Mouse (Mus musculus): ENCODE data around the gene Sprn.

Sprn gene

DNA sequence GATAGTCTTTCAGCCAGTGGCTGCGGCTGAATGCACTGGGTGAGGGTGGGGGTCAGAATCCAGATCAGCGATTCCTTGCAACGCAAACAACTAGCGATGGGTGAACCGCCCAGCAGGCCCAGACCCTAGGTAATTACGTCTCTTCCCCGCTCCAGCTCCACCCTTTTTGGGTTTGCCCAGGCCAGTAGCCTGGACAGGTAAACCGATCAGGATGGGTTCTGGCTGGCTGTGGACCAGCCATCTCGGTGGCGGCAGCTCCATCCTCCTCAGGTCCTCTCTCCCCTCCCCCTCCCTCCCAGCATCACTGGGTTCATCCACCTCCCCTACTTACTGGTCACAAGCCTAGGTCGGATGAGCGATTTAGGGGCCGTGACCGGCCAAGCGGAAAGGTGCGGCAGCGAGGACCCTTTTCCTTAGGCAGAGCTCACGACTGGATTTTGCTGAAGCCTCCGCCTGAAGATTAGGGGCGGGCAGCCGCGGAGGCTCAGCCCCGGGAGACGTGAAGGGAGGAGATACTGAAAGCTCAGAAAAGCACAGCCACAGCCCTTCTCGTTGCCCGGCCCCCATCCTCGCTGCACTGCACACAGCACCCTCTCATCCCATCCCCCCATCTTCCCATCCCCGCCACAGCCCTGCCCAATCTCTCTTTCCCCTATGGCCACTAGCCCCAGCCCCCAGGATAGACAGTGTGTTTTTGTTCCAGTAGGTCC is at the start of gene Sprn:
Sprn (minus strand) TSS at position 660 of the 710 bp plus-strand sequence.
- no peak for DNase-seq

- no peak for DNase-seq
Observed at GRCm38 (mm10) chr7:140201090-140201489, 46.4 kb upstream of the Sprn start.

GRCm38 (mm10) chr7:140196002-140196401 is 41.3 kb upstream of the Sprn start:
- DNase-seq, result no peak

GRCm38 (mm10) chr7:140194031-140194430 is 39.4 kb upstream of the Sprn start:
- no peak for DNase-seq

DNA sequence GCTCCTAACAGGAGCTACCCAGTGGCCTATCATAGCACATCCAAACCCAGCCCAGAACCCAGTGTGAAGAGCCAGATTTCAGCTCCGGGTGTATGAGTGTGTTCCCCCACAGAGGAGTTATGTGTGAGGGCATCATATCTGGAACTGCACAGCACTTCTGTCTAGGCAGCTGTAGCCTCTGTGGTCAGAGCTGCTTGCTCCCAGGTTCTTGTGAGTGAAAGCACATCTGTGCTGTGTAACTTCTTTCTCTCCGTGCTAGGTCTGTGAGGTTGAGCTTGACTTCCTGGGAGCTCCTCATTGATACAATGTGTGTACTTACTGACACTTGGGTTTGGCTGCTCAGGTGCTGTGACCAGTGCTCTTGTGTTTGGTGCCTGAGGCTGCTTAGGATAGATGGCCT is 38.2 kb upstream of the Sprn start:
- DNase-seq, result peak; percentile 28

DNA sequence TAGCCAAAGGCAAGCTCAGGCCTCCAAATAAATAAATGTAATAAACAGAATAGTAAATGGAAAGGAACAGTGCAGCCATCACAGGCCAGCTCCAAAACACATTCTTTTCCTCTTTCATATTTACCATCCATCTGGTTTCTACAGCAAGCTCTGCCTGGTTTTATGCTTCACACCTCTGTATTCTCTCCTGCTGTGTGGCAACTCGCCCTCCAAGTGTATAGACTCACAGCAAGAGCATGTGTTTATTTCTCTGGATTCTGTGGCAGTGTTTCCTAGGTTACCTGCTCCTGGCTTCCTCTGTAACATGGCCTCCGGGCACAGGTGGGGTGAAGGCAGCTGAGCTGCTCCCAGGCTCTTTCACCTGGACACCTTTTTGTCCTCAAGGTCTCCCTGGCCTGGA is 37.8 kb upstream of the Sprn start:
- no peak for DNase-seq

GRCm38 (mm10) chr7:140190435-140190834 is 35.8 kb upstream of the Sprn start:
- no peak for DNase-seq

DNA sequence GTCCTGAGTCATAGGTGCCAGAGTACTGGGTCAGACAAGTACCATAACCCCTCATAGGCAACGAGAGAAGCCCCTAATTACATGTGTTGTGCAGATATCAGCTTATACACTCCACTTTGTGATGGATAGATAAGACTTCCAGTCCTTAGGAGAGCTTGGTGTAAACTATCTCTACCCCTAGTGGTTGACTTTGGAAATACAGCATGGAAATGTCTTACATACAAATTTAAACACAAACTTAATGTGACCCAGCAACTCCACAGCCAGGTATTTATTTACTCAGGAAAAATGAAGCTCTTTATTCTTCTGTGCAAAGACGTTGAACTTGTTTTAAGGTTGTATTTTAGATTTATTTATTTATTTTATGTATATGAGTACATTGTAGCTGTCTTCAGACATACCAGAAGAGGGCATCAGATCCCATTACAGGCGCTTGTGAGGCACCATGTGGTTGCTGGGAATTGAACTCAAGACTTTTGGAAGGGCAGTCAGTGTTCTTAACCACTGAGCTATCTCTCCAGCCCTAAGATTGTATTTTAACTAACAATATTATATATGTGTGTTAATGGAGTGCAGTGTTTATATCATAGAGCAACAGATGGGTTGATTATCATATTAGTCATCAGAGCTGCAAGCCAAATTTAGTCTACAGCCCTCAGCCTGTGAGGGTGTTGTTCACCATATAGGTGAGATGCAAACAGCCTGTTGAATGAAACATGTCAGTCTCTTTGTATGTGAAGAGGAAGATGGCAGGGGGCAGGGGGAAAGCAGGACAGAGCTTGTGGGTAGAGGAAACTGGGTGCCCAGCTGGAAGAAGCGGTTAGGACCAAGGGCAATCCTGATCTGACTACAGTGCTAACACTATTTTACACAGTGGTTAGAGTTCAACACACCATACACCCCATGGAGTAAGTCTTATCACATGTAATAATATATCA is 34.0 kb upstream of the Sprn start:
- DNase-seq, result no peak

- DNase-seq, result no peak
Observed at GRCm38 (mm10) chr7:140187721-140188390, 33.2 kb upstream of the Sprn start.

DNA sequence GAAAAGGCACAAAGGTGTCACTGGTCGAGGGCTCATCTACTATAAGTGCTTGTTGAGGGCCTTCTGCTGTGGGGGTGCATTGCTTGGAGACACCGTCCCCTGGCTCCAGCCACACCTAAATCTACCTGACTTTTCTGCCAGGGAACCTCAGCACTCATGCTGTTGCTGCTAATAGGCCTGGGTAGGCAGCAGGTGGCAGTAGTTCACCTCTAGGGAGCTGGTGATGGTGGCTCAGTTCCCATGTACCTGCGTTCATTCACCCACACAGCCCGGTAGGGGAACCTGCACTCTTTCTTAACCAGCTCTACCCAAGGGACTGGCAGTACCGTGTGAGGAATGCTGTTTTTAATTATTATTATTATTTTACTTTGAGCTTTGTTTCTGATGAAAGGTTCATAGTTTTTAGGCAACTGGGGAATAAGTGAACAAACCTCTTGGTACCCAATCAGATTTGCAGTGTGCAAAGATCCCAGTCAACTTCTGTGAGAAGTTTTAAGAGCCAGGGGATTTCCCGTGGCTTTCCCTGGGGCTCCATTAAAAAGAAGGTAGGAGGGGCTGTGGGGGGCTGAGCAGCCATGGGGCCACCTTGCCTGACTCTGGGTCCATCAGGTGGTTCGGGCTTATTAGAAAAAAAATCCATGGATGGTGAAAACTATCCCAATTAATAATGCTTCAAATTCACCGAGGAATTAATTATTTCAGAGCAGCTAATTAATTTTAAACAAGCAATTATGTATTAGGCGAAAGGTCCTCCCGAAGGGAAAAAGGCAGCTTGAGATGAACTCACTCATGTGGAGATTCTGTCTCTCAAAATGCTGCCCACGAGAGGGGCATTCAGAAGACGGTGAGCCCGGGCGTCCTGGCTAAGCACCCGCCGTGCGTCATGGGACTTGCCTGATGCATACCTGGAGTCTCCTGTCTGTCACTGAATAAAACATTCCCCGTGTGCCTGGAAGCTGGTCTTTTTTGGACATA is 32.3 kb upstream of the Sprn start:
- peak; percentile 80 for DNase-seq

- DNase-seq, result no peak
Observed at GRCm38 (mm10) chr7:140184206-140184605, 29.5 kb upstream of the Sprn start.

DNA sequence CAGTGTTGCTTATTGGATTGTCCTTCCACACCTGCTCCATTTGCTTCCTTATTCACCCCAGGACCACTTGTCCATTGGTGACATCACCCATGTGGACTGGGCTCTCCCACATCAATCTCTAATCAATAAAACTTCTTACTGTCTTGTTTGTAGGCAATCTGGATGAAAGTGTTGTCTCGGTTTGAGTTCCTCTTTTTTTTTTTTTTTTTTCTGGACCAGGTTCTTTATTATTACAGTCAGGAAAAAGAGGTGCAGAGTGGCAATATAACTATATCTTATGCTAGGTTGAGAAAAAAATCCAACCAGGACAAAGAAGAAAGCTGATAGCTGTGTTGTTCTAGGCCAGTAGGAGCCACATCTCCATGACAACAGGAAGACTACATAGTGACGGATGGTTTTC is 26.0 kb upstream of the Sprn start:
- DNase-seq, result no peak

- no peak for DNase-seq
Observed at GRCm38 (mm10) chr7:140179176-140179575, 24.5 kb upstream of the Sprn start.

DNA sequence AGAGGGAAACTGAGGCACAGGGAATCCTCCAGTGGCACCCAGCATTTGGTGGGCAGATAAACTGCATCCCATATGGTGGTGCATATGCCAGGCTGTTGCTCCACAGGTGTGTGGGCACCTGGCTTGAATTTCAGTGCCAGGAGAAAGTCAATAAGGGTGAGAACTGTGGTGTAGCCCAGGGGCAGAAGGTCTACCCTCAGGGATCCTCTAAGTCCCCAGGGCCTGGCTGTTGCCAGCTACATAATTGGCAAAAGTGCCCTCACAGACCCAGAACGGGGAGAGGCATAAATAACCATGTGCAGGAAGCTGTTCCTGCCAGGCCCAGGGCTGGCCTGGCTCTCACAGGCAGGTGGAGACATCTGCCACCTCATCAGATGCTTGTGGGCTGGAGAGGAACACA is 18.3 kb upstream of the Sprn start, which contains the start of gene Olfr523:
Olfr523 (plus strand) TSS at position 282 of the 400 bp plus-strand sequence.
- no peak for DNase-seq

DNA sequence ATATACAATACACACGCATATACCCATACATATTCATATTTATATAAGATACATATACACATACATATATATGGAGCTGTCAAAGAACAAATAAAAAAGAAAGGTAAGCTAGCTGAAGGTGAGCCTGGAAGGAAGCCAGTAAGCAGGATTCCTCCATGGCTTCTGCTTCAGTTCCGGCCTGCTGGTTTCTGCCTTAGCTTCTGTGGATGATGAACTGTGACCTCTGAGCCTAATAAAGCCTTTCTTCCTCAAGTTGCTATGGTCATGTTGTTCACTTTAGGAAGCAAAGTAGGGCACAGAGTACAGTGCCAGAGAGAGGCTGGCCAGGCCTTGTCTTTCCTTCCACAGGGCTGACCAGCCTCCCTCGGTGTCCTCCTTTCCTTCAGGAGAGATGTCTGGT is 16.2 kb upstream of the Sprn start:
- DNase-seq, result no peak

DNA sequence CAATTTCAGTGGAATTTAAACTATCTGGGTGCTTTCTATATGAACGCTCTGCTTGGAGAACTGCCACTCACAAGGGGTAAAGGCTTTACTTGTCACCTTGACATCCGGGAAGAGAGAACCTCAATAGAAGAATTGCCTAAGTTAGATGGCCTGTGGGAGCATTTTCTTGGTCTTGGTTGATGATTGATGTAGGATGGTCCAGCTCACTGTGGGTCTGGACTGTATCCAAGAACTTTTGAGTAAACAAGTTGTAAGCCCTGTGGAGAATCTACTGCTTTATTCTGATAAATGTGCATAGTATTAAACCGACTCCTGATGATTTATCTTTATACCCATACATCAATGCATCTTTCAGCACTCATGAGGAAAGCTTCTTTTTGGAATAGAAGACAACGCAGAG is 14.7 kb upstream of the Sprn start:
- no peak for DNase-seq

- DNase-seq, result no peak
Observed at GRCm38 (mm10) chr7:140167950-140168349, 13.3 kb upstream of the Sprn start.

- no peak for DNase-seq
Observed at GRCm38 (mm10) chr7:140164664-140165063, 10.0 kb upstream of the Sprn start, which contains the start of gene Olfr522. Olfr522 (minus strand) TSS chr7:140164764.

- no peak for DNase-seq
Observed at GRCm38 (mm10) chr7:140160363-140160762, 5.7 kb upstream of the Sprn start.

GRCm38 (mm10) chr7:140153829-140154217 is 854 bp downstream of the Sprn start:
- no peak for DNase-seq

GRCm38 (mm10) chr7:140153383-140153782 is 1.3 kb downstream of the Sprn start:
- peak; percentile 32 for DNase-seq

GRCm38 (mm10) chr7:140144550-140144949 is 10.1 kb downstream of the Sprn start:
- DNase-seq, result no peak

All from thymus, postnatal 4 days (tissue).